In the genomic region with DNA sequence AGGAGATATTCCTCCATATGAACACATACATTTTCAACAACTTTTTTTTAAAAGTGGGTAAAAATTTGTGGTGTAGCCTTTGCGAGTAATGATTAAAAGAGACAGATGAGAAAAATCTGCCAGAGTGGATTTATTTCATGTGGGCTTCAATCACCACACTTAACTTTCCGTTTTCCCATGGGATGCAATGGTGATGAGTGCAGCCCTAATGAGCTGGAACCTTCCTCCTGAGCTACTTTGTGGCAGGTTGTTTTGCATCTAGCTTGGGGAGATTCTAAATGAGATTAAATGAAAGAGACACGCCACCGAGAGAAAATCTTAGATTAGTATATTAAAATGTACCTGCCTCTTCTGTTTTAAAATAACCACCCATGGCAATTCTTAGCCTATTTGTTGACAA, we compare ENCODE assay signal across 32 mouse cellular contexts. TPM values are rescaled to one million over a fixed set of nuclear protein-coding genes. Genes with fewer than 3 reads are reported as not detected.
DNase-seq lines count a peak whose midpoint lies in the region; ATAC-seq lines count a peak whose summit lies in the region.
"Had no signal": no experiment of that assay in that cellular context is flagged by ENCODE, and none has a peak within 500 bp of the region (broad histone marks: within the 10 kb centered on the region; RNA-seq: fewer than 3 reads in every experiment).

No protein-coding gene starts in this region.

- ATAC-seq in hindbrain, embryonic 11.5 days (ENCODE audit: low FRiP score), result no peak
- ATAC-seq in hindbrain, embryonic 16.5 days, result no peak
- ATAC-seq in midbrain, embryonic 16.5 days, result peak; percentile 75; the same call in 1 of the 2 replicates
- ATAC-seq: CD4-positive, CD25-positive, alpha-beta regulatory T cell, adult 4 months; forebrain, embryonic 16.5 days; intestine, embryonic 16.5 days had no signal

- no peaks in the 10 kb centered on the region for H3K27me3 ChIP-seq in hindbrain, embryonic 11.5 days (ENCODE audit: control insufficient read depth, insufficient read depth, low read length)
- H3K27me3 ChIP-seq in hindbrain, embryonic 16.5 days (replicated peaks; ENCODE audit: control insufficient read depth, insufficient read depth, low read length), result no peaks in the 10 kb centered on the region
- H3K27me3 ChIP-seq in midbrain, embryonic 16.5 days (ENCODE audit: control insufficient read depth, insufficient read depth, low read depth, low read length), result no peaks in the 10 kb centered on the region
- no peaks in the 10 kb centered on the region for H3K27me3 ChIP-seq in limb, embryonic 10.5 days (ENCODE audit: low read depth, poor library complexity, severe bottlenecking)
- H3K27me3 ChIP-seq: heart, embryonic 13.5 days; limb, embryonic 15.5 days; neural tube, embryonic 13.5 days had no signal

- no peak overlapping the region for H3K4me2 ChIP-seq in hindbrain, embryonic 11.5 days (replicated peaks; ENCODE audit: low read depth, low read length)
- H3K4me2 ChIP-seq in hindbrain, embryonic 16.5 days (ENCODE audit: low read length), result no peak overlapping the region
- H3K4me2 ChIP-seq in midbrain, embryonic 16.5 days (ENCODE audit: low read length), result no peak overlapping the region
- H3K4me2 ChIP-seq: heart, embryonic 13.5 days; limb, embryonic 15.5 days; neural tube, embryonic 13.5 days had no signal

- H3K9ac ChIP-seq in hindbrain, embryonic 11.5 days (ENCODE audit: low read depth, low read length), result no peak overlapping the region
- no peak overlapping the region for H3K9ac ChIP-seq in hindbrain, embryonic 16.5 days (ENCODE audit: low read depth, low read length)
- H3K9ac ChIP-seq in midbrain, embryonic 16.5 days (ENCODE audit: low read depth, low read length), result no peak overlapping the region
- H3K9ac ChIP-seq: heart, embryonic 13.5 days; limb, embryonic 15.5 days; liver, embryonic 14.5 days; neural tube, embryonic 13.5 days had no signal

- no peak overlapping the region for H3K4me3 ChIP-seq in hindbrain, embryonic 11.5 days (ENCODE audit: low read depth, low read length)
- no peak overlapping the region for H3K4me3 ChIP-seq in hindbrain, embryonic 16.5 days (ENCODE audit: low read length)
- H3K4me3 ChIP-seq in midbrain, embryonic 16.5 days (ENCODE audit: low read depth, low read length), result no peak overlapping the region
- no peak overlapping the region for H3K4me3 ChIP-seq in limb, embryonic 10.5 days
- H3K4me3 ChIP-seq: heart, embryonic 13.5 days; limb, embryonic 15.5 days; myocyte; neural tube, embryonic 13.5 days had no signal

- H3K9me3 ChIP-seq in hindbrain, embryonic 11.5 days (ENCODE audit: control insufficient read depth, low read length), result no peaks in the 10 kb centered on the region
- H3K9me3 ChIP-seq in hindbrain, embryonic 16.5 days (ENCODE audit: control insufficient read depth, low read length), result no peaks in the 10 kb centered on the region
- H3K9me3 ChIP-seq in midbrain, embryonic 16.5 days (replicated peaks; ENCODE audit: control insufficient read depth, low read length, poor library complexity, severe bottlenecking), result no peaks in the 10 kb centered on the region
- no peaks in the 10 kb centered on the region for H3K9me3 ChIP-seq in limb, embryonic 10.5 days (replicated peaks)
- H3K9me3 ChIP-seq: heart, embryonic 13.5 days; limb, embryonic 15.5 days; neural tube, embryonic 13.5 days had no signal

- H3K27ac ChIP-seq in hindbrain, embryonic 11.5 days (ENCODE audit: low read depth, low read length), result no peak overlapping the region
- no peak overlapping the region for H3K27ac ChIP-seq in hindbrain, embryonic 16.5 days (ENCODE audit: low read depth, low read length)
- H3K27ac ChIP-seq in midbrain, embryonic 16.5 days (ENCODE audit: low read length), result no peak overlapping the region
- no peak overlapping the region for H3K27ac ChIP-seq in limb, embryonic 10.5 days
- H3K27ac ChIP-seq: heart, embryonic 13.5 days; kidney, postnatal 0 days; limb, embryonic 15.5 days; liver, embryonic 14.5 days; macrophage; neural tube, embryonic 13.5 days had no signal

- 62% methylated on average over 4 of the region's 4 CpGs for WGBS in hindbrain, embryonic 11.5 days
- 64% methylated on average over 4 of the region's 4 CpGs for WGBS in hindbrain, embryonic 16.5 days
- 53% methylated on average over 4 of the region's 4 CpGs for WGBS in midbrain, embryonic 16.5 days
- WGBS in limb, embryonic 10.5 days, result 87% methylated on average over 4 of the region's 4 CpGs

- H3K4me1 ChIP-seq in hindbrain, embryonic 11.5 days (replicated peaks; ENCODE audit: control insufficient read depth, insufficient read depth, low read length), result no peaks in the 10 kb centered on the region
- H3K4me1 ChIP-seq in hindbrain, embryonic 16.5 days (ENCODE audit: control insufficient read depth, insufficient read depth, low read depth, low read length), result no peaks in the 10 kb centered on the region
- H3K4me1 ChIP-seq in midbrain, embryonic 16.5 days (ENCODE audit: control insufficient read depth, insufficient read depth, low read length), result no peaks in the 10 kb centered on the region
- no peaks in the 10 kb centered on the region for H3K4me1 ChIP-seq in limb, embryonic 10.5 days
- H3K4me1 ChIP-seq: heart, embryonic 13.5 days; limb, embryonic 15.5 days; neural tube, embryonic 13.5 days had no signal

- DNase-seq in hindbrain, embryonic 11.5 days (ENCODE audit: low spot score), result peak; percentile 14
- peak; percentile 1 for DNase-seq in brain, adult 2 months (ENCODE audit: low read depth, low spot score)
- peak; percentile 19 for DNase-seq in embryo, embryonic 10.5 days (ENCODE audit: low spot score)
- DNase-seq in layer of hippocampus, adult 11-12 months (ENCODE audit: low spot score), result no peak
- no peak for DNase-seq in limb, embryonic 10.5 days (ENCODE audit: low spot score)
- DNase-seq: adrenal gland, postnatal 14 days; cerebellum, adult 18-20 months; cerebellum, postnatal 36 days; heart, postnatal 10 days; kidney, adult 8-10 months; kidney, postnatal 4 days; layer of hippocampus, postnatal 36 days; left cerebral cortex, postnatal 4 days; lung, adult 2 months; lung, postnatal 10 days; spleen, adult 18-20 months; thymus, adult 18-20 months; thymus, postnatal 36 days had no signal

- H3K36me3 ChIP-seq in hindbrain, embryonic 11.5 days (ENCODE audit: control insufficient read depth, insufficient read depth, low read length), result no peaks in the 10 kb centered on the region
- no peaks in the 10 kb centered on the region for H3K36me3 ChIP-seq in hindbrain, embryonic 16.5 days (ENCODE audit: control insufficient read depth, insufficient read depth, low read length)
- H3K36me3 ChIP-seq in midbrain, embryonic 16.5 days (ENCODE audit: control insufficient read depth, insufficient read depth, low read length), result no peaks in the 10 kb centered on the region
- H3K36me3 ChIP-seq in limb, embryonic 10.5 days, result no peaks in the 10 kb centered on the region
- H3K36me3 ChIP-seq: heart, embryonic 13.5 days; limb, embryonic 15.5 days; neural tube, embryonic 13.5 days had no signal

RNA-seq across cellular contexts. Expression of gene Impg1, which starts 26.3 kb away (rescaled TPM):
- not detected in 2 replicates for polyA plus RNA-seq in hindbrain, embryonic 11.5 days (2014; fragmentation: Nextera tagmentation; extraction: Ambion mirVana)
- not detected in 2 replicates for polyA plus RNA-seq in hindbrain, embryonic 16.5 days (2015; fragmentation: Nextera tagmentation; extraction: Ambion mirVana)
- polyA plus RNA-seq in midbrain, embryonic 16.5 days (2015; fragmentation: Nextera tagmentation; extraction: Ambion mirVana), result not detected in 2 replicates
- polyA plus RNA-seq in limb, embryonic 10.5 days (2016; fragmentation: Nextera tagmentation; extraction: Ambion mirVana), result not detected in 2 replicates
- polyA plus RNA-seq: embryonic facial prominence, embryonic 11.5 days; forebrain, embryonic 16.5 days; gonadal fat pad, adult 2 months; kidney, postnatal 0 days; limb, embryonic 15.5 days; liver, embryonic 14.5 days; lung, adult 2 months; macrophage; myocyte had no signal

Comparison
In these comparisons a context has a peak if more than half of its experiments do, and no peak if none do; other contexts are left out.
1. DNase-seq: peak in hindbrain, embryonic 11.5 days (single experiment), brain, adult 2 months (single experiment) and embryo, embryonic 10.5 days (single experiment); none in layer of hippocampus, adult 11-12 months (single experiment) and limb, embryonic 10.5 days (single experiment).